20 mouse cellular contexts compared by ENCODE assay signal in the genomic region with DNA sequence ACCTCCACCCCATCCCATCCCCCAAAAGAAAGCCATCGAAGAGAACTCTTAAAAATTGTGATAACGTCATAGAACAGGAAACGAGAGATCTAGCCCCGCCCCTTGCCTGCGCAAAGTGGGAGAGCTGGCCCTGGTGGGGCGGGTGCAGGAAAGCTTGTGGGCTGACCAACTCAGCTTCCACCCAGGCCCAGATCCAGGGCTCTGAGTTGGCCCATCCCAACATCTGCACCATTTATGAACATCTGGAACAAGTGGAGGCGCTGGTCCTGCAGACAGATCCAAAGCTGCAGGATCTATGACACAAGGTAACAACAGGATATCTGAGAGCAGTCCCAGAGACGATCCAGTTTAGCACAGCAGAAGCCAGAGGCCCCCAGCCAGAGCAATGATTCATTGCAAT.
"Had no signal": no experiment of that assay in that cellular context is flagged by ENCODE, and none has a peak within 500 bp of the region (broad histone marks: within the 10 kb centered on the region; RNA-seq: fewer than 3 reads in every experiment).

No protein-coding gene starts in this region.

- H3K4me3 ChIP-seq: limb, embryonic 12.5 days; limb, embryonic 15.5 days; midbrain, embryonic 12.5 days; midbrain, embryonic 15.5 days; neural tube, embryonic 12.5 days; neural tube, embryonic 15.5 days; stomach, embryonic 15.5 days had no signal

- DNase-seq: kidney, adult 9 months; kidney, postnatal 14 days; kidney, postnatal 4 days; left cerebral cortex, postnatal 4 days; liver, postnatal 0 days; lung, embryonic 14.5 days; lung, postnatal 4 days; right cerebral cortex, adult 18-20 months; right cerebral cortex, postnatal 14 days; spleen, adult 18-20 months had no signal

- H3K27me3 ChIP-seq: limb, embryonic 12.5 days; midbrain, embryonic 15.5 days; neural tube, embryonic 12.5 days; neural tube, embryonic 15.5 days; stomach, embryonic 15.5 days had no signal

- H3K9ac ChIP-seq: limb, embryonic 12.5 days; limb, embryonic 15.5 days; liver, embryonic 14.5 days; liver, postnatal 0 days; lung, embryonic 14.5 days; midbrain, embryonic 12.5 days; midbrain, embryonic 15.5 days; neural tube, embryonic 12.5 days; neural tube, embryonic 15.5 days; stomach, embryonic 15.5 days had no signal

- ATAC-seq: liver, postnatal 0 days; lung, postnatal 0 days; midbrain, embryonic 15.5 days had no signal

- H3K36me3 ChIP-seq: limb, embryonic 12.5 days; limb, embryonic 15.5 days; midbrain, embryonic 12.5 days; midbrain, embryonic 15.5 days; neural tube, embryonic 12.5 days; neural tube, embryonic 15.5 days; stomach, embryonic 15.5 days had no signal

- H3K27ac ChIP-seq: limb, embryonic 12.5 days; limb, embryonic 15.5 days; liver, embryonic 14.5 days; midbrain, embryonic 12.5 days; midbrain, embryonic 15.5 days; neural tube, embryonic 12.5 days; neural tube, embryonic 15.5 days; stomach, embryonic 15.5 days had no signal

- H3K4me2 ChIP-seq: limb, embryonic 12.5 days; limb, embryonic 15.5 days; liver, embryonic 11.5 days; lung, embryonic 14.5 days; midbrain, embryonic 12.5 days; midbrain, embryonic 15.5 days; neural tube, embryonic 12.5 days; neural tube, embryonic 15.5 days; stomach, embryonic 15.5 days had no signal

- H3K9me3 ChIP-seq: limb, embryonic 12.5 days; limb, embryonic 15.5 days; midbrain, embryonic 12.5 days; midbrain, embryonic 15.5 days; neural tube, embryonic 12.5 days; neural tube, embryonic 15.5 days; stomach, embryonic 15.5 days had no signal
